Mouse (Mus musculus) cerebellum, postnatal 4 days (tissue): ENCODE results near the gene Tmem86a.
A peak's percentile ranks its signal among the peaks of the same experiment; 100 is the strongest.

Experiments
- DNase-seq, 2 experiments: peaks; one replicate each; pipeline ENCODE4 v3.0.0; 2022; ENCODE audit warnings: low spot score in 2 of 2, mixed read lengths in 1 of 2

The Tmem86a gene

GRCm38 (mm10) chr7:47027520-47027919 is 22.9 kb upstream of the Tmem86a start:
- DNase-seq, result no peak

GRCm38 (mm10) chr7:47030517-47031193 is 19.7 kb upstream of the Tmem86a start:
- no peak for DNase-seq

GRCm38 (mm10) chr7:47031371-47031770 is 19.0 kb upstream of the Tmem86a start:
- no peak for DNase-seq

- no peak for DNase-seq
Observed at GRCm38 (mm10) chr7:47034785-47035384, 15.5 kb upstream of the Tmem86a start.

- no peak for DNase-seq
Observed at GRCm38 (mm10) chr7:47035426-47035825, 15.0 kb upstream of the Tmem86a start.

- no peak for DNase-seq
Observed at GRCm38 (mm10) chr7:47041706-47042105, 8.7 kb upstream of the Tmem86a start.

- no peak for DNase-seq
Observed at GRCm38 (mm10) chr7:47042121-47042520, 8.3 kb upstream of the Tmem86a start.

GRCm38 (mm10) chr7:47042823-47043490 is 7.4 kb upstream of the Tmem86a start:
- DNase-seq, result no peak

- DNase-seq, result no peak
Observed at GRCm38 (mm10) chr7:47050766-47051165, 365 bp downstream of the Tmem86a start.

- DNase-seq, result peak in 1 of 2 experiments; percentile 34
Observed at GRCm38 (mm10) chr7:47051404-47052151, 1.2 kb downstream of the Tmem86a start.

- DNase-seq, result peak in 1 of 2 experiments; percentile 23
Observed at GRCm38 (mm10) chr7:47052276-47052675, 1.9 kb downstream of the Tmem86a start.

- DNase-seq, result no peak
Observed at GRCm38 (mm10) chr7:47053287-47053686, 2.9 kb downstream of the Tmem86a start.

GRCm38 (mm10) chr7:47054666-47055065 is 4.3 kb downstream of the Tmem86a start:
- DNase-seq, result no peak

- DNase-seq, result no peak
Observed at GRCm38 (mm10) chr7:47055744-47056143, 5.3 kb downstream of the Tmem86a start.

GRCm38 (mm10) chr7:47056273-47056672 is 5.9 kb downstream of the Tmem86a start:
- no peak for DNase-seq

GRCm38 (mm10) chr7:47059339-47059738 is 8.9 kb downstream of the Tmem86a start:
- DNase-seq, result no peak

- no peak for DNase-seq
Observed at GRCm38 (mm10) chr7:47061560-47061959, 11.2 kb downstream of the Tmem86a start.

GRCm38 (mm10) chr7:47066942-47067341 is 16.5 kb downstream of the Tmem86a start:
- DNase-seq, result no peak

GRCm38 (mm10) chr7:47067879-47068278 is 17.5 kb downstream of the Tmem86a start:
- no peak for DNase-seq

GRCm38 (mm10) chr7:47072551-47072950 is 22.1 kb downstream of the Tmem86a start:
- DNase-seq, result no peak

- DNase-seq, result no peak
Observed at GRCm38 (mm10) chr7:47073536-47074521, 23.4 kb downstream of the Tmem86a start.
